Mouse (Mus musculus) bone marrow, adult 2 months (tissue): ENCODE measurements around the gene Zbtb5. TPM values are rescaled to one million over a fixed set of nuclear protein-coding genes. Genes with fewer than 3 reads are reported as not detected.
"Not testable (repeated sequence)": the region's sequence is repeated elsewhere in the genome, so short reads cannot be mapped to it uniquely, and the experiment has no call there.

ENCODE experiments used
- H3K27ac ChIP-seq: fragments of 200-500 bp; 2 replicates; pipeline ENCODE4 v1.5.1; 2012; ENCODE audit warnings: low read depth, mild to moderate bottlenecking, control low read depth, inconsistent platforms, low read length; ENCODE audit not compliant: control insufficient read depth, poor library complexity, insufficient read depth
- H3K4me1 ChIP-seq: fragments of 200-500 bp; 2 replicates; pipeline ENCODE4 v1.6.1; 2011; ENCODE audit warnings: low read length; ENCODE audit not compliant: control insufficient read depth, insufficient read depth
- H3K4me3 ChIP-seq: fragments of 200-500 bp; replicated peaks from 2 replicates; pipeline ENCODE3; 2011; ENCODE audit warnings: mild to moderate bottlenecking, low read depth, low read length, control low read depth; ENCODE audit not compliant: control insufficient read depth
- CTCF ChIP-seq: fragments of 200-500 bp; IDR thresholded peaks from 2 replicates; pipeline ENCODE4 v1.5.1; 2011; ENCODE audit warnings: low read length, control low read depth; ENCODE audit not compliant: control insufficient read depth, insufficient read depth
- POLR2A ChIP-seq: fragments of 200-500 bp; IDR thresholded peaks from 2 replicates; pipeline ENCODE4 v1.6.1; 2011; ENCODE audit warnings: low read depth, mild to moderate bottlenecking, control low read depth, low read length, borderline replicate concordance; ENCODE audit not compliant: control insufficient read depth
- WGBS: fragments of 180-500 bp; shearing (Covaris S2); methylation state at CpG from one replicate; pipeline ENCODE4 v1.1.7; 2018; 5-methylcytosine and 5-hydroxymethylcytosine counted together
- polyA plus RNA-seq: library from polyadenylated mRNA; stranded (reverse); fragments of >200 nt; gene quantifications from 2 replicates; pipeline ENCODE4 v1.2.4, GENCODE M21; 2011; ENCODE audit warnings: low replicate concordance; ENCODE audit not compliant: missing spikeins, insufficient read depth, insufficient read length

Gene Zbtb5
- polyA plus RNA-seq, 1 experiment = 6.5 TPM

DNA sequence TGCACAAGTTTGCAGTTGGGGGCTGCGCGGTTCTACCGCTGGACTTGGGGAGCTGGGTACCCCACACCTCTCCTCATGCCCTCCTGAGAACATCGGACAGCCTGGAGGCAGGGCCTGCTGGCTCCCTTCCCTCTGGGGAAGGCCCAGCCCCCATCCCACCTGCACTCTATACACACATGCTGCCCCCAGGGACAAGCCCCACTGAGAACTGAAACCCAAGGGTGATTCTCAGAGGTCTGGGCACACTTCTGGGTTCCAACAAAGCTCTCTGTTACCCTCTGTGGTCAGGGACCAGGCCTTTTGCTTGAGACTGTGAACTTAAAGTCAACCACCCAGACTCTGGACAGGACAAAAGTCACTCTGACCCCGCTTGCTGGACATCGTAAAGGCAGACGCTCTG is 42.2 kb downstream of the Zbtb5 start:
- Histone ChIP-seq H3K4me3 (no peak overlapping the region), H3K27ac (peak overlapping the region; percentile 75), H3K4me1 (peaks cover 4% of the 10 kb centered on the region; the same call in 1 of the 2 replicates)
- TF ChIP-seq POLR2A (peak; percentile 43; the same call in 1 of the 2 replicates), CTCF (no peak)
- WGBS = 80% methylated on average over 7 of the region's 7 CpGs

DNA sequence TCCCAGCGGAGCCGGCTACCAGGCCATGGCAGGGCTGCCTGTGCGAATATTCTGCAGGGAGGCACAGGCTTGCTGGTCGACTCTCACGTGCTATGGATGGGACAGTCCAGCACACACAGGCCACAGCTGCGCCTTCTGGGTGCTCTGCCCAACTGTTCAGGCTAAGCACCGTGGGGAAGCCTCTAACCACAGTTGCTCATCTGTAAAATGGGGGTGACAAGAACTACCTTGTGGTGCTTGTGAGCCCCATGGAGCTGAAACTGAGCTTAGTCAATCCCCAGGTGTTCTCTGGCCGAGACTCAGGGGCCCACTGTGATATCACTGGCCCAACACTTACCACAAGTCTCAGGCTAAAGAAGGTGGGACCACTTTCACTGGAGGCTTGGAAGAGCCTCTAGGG is 44.8 kb downstream of the Zbtb5 start:
- TF ChIP-seq CTCF = no peak
- peak; percentile 28; the same call in 1 of the 2 replicates for TF ChIP-seq POLR2A
- peaks cover 4% of the 10 kb centered on the region for H3K4me1 ChIP-seq
- H3K27ac ChIP-seq = peak overlapping the region; percentile 52
- WGBS = 72% methylated on average over 8 of the region's 8 CpGs
- H3K4me3 ChIP-seq = no peak overlapping the region

DNA sequence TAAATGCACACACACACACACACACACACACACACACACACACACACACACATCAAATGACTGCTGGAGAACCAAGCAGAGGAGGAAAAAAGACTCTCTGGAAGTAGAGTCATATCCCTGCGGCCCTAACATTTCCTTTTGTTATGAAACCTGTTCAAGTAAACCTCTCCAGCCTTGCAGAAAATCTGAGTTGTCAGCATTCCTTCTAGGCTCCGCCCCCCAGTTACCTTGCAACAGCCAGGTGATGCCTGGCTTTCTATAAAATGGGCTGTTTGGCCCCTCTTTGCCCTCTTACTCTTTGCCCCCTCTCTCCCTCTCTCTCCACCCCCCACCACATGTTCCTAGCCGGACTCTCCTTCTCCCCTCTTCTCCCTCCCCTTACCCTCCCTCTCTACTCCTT is 46.5 kb downstream of the Zbtb5 start:
- H3K4me1 ChIP-seq = peaks cover 3% of the 10 kb centered on the region
- H3K4me3 ChIP-seq = no peak overlapping the region
- 77% methylated on average over 3 of the region's 3 CpGs for WGBS
- no peak overlapping the region for H3K27ac ChIP-seq
- TF ChIP-seq POLR2A (no peak), CTCF (no peak)

DNA sequence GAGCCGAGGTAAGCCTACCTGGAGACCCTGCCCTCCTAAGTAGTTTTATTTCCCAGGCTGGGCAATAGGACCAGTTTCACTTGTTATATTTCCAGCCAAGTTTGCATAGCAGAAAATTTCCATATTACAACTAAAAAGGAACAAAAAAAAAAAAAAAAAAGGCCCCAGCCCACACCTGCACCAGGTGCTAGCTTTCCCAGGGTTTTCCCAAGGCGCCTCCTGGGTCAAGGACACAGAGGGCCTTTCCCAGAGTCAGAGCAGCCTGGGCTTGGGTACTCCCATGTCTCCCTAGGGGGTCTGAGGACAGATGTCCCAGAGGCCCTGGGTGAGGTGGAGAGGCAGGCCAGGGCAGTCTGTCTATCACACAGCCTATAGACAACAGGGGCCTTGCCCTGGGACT is 47.0 kb downstream of the Zbtb5 start:
- Histone ChIP-seq H3K4me3 (no peak overlapping the region), H3K27ac (peak overlapping the region; percentile 20; the same call in 1 of the 2 replicates), H3K4me1 (peaks cover 3% of the 10 kb centered on the region)
- no peak for TF ChIP-seq CTCF
- no peak for TF ChIP-seq POLR2A
- 76% methylated on average over 2 of the region's 2 CpGs for WGBS

DNA sequence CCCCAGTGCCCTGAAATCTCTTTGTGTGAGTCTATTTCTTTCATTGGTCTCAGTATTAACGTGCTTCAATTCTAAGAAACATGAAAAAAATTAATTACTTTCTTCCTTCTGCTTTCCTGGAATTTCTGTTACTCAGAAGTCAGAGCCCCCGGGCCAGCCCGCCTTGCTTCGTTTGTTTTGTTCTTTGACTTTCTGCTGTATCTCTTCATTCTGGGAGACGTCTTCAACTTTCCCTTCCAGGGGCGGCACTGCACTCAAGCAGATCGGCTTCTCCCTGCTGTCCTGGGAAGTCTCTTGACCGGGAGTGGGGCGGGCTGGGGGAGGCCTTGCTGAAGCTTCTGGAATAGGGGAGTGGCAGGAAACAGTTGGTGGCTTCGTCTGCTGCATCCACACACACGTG is 49.1 kb downstream of the Zbtb5 start:
- WGBS = 14% methylated on average over 11 of the region's 11 CpGs
- H3K27ac ChIP-seq = no peak overlapping the region
- no peak overlapping the region for H3K4me3 ChIP-seq
- H3K4me1 ChIP-seq = peaks cover 3% of the 10 kb centered on the region
- no peak for TF ChIP-seq POLR2A
- TF ChIP-seq CTCF = no peak

DNA sequence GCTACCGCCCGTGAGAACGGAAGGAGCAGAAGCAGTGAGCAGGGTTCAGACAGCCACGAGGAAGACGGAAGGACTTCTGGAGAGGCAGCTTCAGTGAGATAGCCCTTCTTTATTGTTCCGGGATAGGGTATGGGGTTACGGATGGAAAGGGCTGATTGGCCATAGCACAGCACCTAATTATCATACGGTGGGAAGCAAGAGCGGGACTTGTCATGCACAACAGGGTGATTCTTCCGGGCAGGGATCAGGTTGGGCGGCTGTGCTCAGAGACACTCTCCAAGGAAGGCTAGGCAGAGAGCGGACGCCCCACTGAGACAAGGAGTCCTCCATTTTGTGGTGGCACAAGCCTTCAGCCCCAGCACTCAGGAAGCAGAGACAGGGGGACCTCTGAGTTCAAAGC is 53.0 kb downstream of the Zbtb5 start:
- H3K4me3 ChIP-seq = no peak overlapping the region
- H3K4me1 ChIP-seq = no peaks in the 10 kb centered on the region; the same call in 1 of the 2 replicates
- WGBS = 92% methylated on average over 13 of the region's 13 CpGs
- TF ChIP-seq POLR2A (no peak), CTCF (no peak)
- H3K27ac ChIP-seq = no peak overlapping the region

DNA sequence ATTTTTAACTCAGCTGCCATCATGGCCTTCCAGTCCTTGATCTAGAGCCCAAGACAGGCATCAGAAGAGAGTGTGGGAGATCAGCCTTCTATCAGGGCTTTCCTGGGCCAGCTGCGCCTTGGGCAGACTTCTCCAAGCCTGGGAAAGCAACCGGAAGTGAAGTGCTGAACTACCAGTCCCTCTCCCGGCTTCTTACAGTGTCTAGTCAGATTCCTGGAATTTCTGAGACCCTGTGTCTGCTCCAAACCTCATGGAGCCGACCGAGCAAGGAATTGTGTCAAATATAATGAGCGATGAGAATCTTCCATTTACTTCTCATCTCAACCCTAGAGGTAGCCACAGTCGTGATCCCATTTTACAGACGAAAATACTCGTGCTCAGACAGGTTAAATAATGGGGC is 53.4 kb downstream of the Zbtb5 start:
- WGBS = 87% methylated on average over 9 of the region's 9 CpGs
- no peaks in the 10 kb centered on the region; the same call in 1 of the 2 replicates for H3K4me1 ChIP-seq
- H3K27ac ChIP-seq = no peak overlapping the region
- TF ChIP-seq CTCF = no peak
- no peak overlapping the region for H3K4me3 ChIP-seq

DNA sequence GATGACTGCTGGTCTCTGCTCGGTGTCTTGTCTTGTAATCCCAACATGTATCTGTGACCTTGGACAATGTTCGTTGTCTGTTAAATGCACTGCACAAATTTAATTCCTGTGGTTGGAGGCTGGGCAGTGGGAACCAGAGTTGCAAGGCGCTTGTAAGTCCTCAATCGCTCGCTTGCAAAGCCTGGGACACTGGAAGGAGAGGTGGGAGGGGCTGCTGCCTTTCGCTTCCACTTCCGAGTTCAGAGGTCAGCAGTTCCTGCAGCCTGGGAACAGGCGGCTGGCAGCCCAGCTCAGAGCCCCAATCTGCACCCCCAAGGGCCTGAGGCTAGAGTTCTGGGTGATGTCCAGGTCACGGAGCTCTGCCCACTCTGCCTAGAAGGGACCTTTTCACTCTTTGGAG is 59.2 kb downstream of the Zbtb5 start:
- TF ChIP-seq POLR2A = no peak
- Histone ChIP-seq H3K4me3 (no peak overlapping the region), H3K4me1 (no peaks in the 10 kb centered on the region), H3K27ac (no peak overlapping the region)
- 87% methylated on average over 9 of the region's 9 CpGs for WGBS

DNA sequence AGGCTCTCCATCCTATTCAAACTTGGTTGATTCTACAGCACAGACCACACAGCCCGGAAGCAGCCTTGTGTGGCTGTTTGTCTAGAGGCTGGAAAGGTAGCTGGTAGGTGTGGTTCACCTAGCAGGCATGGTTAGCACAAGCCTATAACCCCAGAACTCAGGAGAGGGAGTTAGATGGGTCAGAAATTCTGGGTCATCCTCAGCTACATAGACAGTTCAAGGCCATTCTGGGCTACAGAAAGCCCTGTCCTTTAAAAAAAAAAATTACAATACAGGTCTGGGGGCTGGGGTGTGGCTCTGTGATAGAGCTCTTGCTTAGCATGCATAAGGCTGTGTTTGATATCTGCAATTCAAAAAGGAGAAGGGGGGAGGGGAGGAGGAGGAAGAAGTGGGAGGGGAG is 63.9 kb downstream of the Zbtb5 start:
- H3K27ac ChIP-seq = no peak overlapping the region
- no peak overlapping the region for H3K4me3 ChIP-seq
- 88% methylated on average over 1 of the region's 1 CpGs for WGBS
- H3K4me1 ChIP-seq = no peaks in the 10 kb centered on the region; the same call in 1 of the 2 replicates
- no peak for TF ChIP-seq POLR2A
- no peak for TF ChIP-seq CTCF

DNA sequence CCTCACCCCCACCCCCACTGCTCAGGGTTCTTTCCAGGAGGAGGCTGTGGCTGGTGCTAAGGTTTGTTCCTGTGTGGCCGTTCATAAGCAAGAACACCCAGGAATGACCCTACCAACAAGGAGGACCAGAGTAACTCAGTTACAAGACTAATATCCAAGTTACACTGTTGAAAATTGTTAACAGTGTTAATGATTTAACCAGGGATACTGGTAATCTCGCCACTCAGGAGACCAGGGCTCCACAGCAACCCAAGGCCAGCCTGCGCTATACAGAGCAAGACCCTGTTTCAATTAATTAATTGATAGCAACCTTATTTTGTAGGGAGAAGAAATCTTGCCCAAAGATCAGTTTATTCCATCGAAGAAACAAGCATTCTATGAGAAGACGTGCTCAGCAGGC is 64.7 kb downstream of the Zbtb5 start:
- TF ChIP-seq CTCF (no peak), POLR2A (no peak)
- H3K27ac ChIP-seq = no peak overlapping the region
- H3K4me1 ChIP-seq = peaks cover 2% of the 10 kb centered on the region
- H3K4me3 ChIP-seq = no peak overlapping the region
- WGBS = 86% methylated on average over 5 of the region's 5 CpGs

DNA sequence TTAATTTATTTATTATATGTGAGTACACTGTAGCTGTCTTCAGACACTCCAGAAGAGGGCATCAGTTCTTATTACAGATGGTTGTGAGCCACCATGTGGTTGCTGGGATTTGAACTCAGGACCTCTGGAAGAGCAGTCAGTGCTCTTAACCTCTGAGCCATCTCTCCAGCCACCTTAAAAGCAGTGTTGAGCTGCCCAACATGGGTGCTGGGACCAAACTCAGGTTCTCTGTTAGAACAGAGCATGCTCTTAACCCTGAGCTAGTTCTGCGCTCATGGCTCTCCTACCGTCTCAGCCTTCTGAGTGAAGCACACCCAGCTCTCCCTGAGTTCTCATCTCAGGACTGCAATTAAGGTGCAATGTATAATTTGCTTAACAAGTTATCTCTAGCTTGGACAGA is 66.1 kb downstream of the Zbtb5 start:
- not testable (repeated sequence) for H3K27ac ChIP-seq, H3K4me3 ChIP-seq, H3K4me1 ChIP-seq
- WGBS = 88% methylated on average over 2 of the region's 2 CpGs
